Mouse (Mus musculus) kidney, adult 18-20 months (tissue): ENCODE data around the gene Tle6.

Experiments used
- DNase-seq: peaks from one replicate; pipeline ENCODE4 v3.0.0; 2021

The Tle6 gene

GRCm38 (mm10) chr10:81588739-81589138 is 12.1 kb downstream of the Tle6 start:
- no peak for DNase-seq

GRCm38 (mm10) chr10:81583347-81583746 is 17.5 kb downstream of the Tle6 start:
- no peak for DNase-seq

DNA sequence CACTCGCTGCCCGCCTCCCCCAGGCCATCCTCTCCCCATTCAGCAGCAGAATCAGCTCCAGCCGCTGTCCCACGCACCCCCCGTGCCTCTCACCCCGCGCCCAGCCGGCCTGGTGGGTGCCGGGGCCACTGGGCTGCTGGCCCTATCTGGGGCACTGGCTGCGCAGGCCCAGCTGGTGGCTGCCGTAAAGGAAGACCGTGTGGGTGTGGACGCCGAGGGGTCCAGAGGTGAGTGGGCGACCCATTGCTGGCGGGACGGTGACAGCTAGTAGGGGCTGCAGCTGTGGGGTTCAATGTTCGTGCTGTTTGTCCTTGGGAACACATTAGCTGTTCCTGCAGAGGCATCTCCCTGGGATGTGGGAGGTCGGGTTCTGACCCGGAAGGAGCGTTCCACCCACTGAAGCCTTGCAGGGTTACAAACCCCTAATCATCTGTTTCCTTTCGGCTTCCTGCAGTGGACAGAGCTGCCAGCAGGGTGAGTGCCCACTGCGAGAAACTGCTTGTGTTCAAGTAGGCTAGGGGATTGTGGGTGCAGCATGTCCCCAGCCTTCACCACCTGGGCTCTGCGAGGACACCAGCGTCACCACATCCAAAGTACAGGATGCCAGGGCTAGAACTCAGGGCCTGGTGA is 20.3 kb downstream of the Tle6 start:
- DNase-seq, result no peak

DNA sequence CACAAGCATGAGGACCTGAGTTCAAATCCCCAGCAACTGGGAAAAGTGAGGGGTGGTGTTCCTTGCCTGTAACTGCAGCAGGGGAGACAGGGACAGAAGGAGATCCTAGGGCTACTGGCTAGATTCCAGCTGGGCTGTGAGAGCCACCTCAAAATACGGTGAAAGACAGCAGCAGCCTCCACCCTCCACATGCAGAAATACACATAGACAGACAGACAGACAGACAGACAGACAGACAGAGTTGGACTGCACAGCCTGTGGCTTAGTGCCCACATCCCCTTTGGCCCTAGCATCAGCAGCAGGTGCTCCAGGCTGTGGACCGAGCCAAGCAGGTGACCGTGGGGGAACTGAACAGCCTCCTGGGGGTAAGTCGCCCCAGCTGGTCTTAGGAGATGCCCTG is 20.9 kb downstream of the Tle6 start:
- DNase-seq, result no peak

DNA sequence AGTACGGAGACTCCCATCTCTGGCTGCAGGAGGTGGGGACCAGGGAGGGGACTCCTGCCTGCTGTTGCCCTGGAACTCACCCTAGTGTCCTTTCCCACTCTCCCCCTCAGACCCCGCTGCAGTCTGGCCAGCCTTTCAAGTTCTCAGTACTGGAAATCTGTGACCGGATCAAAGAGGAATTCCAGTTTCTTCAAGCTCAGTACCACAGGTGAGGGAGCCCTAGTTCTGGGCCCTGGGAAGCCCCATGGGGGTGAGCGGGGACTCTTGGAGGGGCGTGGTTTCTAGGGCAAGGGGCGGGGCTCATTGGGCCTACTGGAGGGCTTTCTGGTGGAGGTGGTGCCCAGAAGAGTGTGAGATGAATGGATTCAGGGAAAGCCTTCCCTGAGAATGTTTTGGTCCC is 25.2 kb downstream of the Tle6 start:
- DNase-seq, result peak; percentile 53

GRCm38 (mm10) chr10:81575208-81575631 is 25.7 kb downstream of the Tle6 start:
- DNase-seq, result peak; percentile 65

DNA sequence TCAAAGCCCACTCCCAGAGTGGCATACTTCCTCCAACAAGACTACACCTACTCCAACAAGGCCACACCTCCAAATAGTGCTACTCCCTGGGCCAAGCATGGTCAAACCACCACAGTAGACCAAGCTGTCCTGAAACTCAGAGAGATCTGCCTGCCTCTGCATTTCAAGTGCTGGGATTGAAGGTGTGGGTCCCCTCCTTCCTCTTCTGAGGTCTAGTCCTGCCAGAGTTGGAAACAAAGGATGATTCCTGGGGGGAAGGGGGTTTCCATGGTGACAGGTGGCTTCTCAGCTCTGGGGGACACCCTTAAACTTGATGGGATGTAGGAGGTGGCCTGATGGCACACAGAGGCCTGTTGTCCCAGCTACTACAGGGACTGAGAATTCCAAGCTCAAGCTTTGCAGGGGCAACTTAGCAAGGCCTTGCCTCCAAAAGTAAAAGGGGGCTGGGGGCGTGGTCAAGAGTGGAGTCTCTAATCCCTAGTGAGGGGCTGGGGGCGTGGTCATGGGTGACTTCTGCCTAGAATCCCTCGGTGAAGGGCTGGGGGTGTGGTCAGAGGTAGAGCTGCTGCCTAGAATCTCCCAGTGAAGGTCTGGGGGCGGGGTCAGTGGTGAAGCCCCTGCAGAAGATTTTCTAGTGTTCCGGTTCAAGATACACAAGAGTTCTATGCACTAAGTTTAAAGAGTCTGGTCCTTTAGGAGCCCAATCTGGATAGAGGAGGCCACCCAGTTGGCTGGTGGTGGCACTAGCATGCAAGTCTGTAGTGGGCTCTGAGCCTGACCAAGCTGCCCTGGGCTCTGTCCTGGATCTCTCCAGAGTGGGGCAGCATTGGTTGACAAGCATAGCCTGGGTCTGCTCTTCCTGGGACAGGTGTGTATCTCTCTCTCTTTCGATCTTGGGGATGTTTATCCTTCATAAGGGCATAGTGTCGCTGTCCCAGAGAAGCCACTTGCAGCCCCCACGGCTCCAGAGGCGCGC is 26.5 kb downstream of the Tle6 start, which contains the start of gene Tle2:
Tle2 (plus strand) TSS at position 481 of the 976 bp plus-strand sequence.
- no peak for DNase-seq

GRCm38 (mm10) chr10:81572975-81573374 is 27.9 kb downstream of the Tle6 start:
- no peak for DNase-seq

GRCm38 (mm10) chr10:81572133-81572671 is 28.7 kb downstream of the Tle6 start:
- peak; percentile 55 for DNase-seq

GRCm38 (mm10) chr10:81571501-81571876 is 29.4 kb downstream of the Tle6 start:
- DNase-seq, result peak; percentile 98

GRCm38 (mm10) chr10:81570831-81571500 is 29.9 kb downstream of the Tle6 start:
- DNase-seq, result peak; percentile 96

DNA sequence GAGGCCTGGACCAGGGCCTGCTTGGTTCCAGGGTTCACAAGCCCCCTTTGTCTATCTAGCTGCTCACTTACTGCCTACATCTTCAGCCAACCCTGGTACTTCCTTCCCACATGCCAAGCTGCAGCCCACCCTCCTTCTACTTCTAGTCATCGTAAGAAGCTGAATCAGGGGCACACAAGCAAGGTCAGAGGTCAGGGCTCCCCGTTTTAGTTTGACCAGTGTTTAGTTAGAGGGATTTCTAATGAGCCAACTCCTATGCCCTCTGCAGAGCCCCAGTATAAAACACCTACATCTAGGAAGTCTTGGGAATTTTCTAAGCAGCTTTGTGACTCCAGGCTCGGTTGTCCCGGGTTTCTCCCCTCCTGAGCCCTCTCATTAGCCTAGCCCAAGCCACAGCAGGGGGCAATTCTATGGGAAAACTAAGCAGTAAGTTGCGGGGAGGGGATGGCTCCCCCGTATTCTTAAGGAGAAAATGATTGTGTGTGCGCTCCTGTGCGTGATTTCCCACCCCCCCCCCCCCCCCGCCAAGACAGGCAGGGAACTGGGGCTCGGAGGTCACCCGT is 30.6 kb downstream of the Tle6 start:
- no peak for DNase-seq

DNA sequence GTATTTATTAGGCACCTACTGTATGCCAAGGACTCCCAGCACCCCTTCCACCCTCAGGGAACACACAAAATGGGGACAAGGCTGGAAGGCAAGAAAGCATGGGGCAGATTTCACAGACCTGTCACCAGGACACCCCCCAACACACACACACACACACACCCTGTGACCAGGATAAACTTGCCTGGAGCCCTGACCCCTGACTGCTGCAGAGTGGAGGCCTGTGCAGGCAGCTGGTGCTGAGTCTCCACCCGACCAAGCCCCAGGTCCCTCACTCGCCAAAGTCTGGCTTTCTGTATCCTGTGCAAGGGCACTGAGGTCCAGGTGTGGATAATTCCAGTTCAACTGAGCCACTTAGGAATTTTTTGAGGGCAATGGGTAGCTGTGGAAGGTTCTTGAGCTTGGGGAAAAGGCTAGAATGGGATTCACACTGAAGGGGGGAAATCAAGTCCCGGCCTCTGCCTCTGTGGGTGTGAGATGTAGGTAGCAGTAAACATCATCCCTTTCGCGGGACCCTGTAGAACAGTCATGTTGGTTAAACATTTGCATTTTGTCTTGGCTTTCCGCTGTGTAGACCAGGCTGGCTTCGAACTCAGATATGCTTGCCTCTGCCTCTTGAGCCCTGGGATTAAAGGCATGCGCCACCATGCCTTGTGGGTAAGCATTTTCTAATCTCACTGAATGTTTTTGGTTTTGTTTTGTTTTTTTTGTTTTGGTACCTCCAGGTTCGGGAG is 31.2 kb downstream of the Tle6 start:
- DNase-seq, result no peak

DNA sequence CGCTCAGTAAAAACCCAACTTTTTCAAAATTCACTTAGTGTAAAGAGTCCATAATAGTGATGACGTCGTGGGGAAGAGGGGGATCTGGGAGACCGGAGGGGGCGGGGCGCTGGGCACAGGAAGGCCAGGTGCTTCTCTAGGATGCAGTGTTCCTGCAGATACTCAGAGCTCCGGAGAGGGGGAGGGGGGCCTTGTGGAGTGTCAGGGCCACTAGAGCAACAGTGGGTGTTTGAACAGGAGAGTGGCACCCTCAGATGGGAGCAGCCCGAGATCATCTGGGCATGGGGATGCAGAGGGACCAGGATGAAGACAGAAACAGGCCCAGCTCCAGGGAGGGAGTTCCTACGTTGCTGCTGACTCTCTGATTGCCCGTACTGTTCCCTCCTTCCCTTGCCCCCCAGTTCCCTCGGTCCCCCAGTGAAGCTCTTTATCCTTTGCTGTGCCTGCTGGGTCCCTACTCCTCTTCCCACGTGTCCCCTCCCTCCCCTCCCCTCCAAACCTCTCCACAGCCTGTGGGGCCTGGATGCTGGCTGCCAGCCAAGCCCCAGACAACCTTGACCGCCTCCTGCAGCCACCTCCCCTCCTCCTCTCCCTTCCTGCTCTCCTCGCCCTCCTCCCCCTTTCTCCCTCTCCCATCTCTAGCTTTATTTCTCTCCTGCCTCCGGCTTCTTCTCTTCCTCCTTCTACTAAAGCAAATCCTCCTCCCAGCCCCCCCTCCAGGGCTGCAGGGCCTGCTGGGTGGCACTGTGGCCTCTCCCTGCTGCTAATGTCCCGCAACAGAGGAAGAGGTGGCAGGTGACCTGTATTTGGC is 32.3 kb downstream of the Tle6 start:
- DNase-seq, result peak; percentile 66

- no peak for DNase-seq
These were observed 35.3 kb downstream of the Tle6 start for GRCm38 (mm10) chr10:81565257-81566228.

GRCm38 (mm10) chr10:81564734-81565133 is 36.1 kb downstream of the Tle6 start:
- DNase-seq, result peak; percentile 72

GRCm38 (mm10) chr10:81564216-81564615 is 36.7 kb downstream of the Tle6 start:
- peak; percentile 72 for DNase-seq

- no peak for DNase-seq
These were observed 37.4 kb downstream of the Tle6 start for GRCm38 (mm10) chr10:81563481-81563880.

DNA sequence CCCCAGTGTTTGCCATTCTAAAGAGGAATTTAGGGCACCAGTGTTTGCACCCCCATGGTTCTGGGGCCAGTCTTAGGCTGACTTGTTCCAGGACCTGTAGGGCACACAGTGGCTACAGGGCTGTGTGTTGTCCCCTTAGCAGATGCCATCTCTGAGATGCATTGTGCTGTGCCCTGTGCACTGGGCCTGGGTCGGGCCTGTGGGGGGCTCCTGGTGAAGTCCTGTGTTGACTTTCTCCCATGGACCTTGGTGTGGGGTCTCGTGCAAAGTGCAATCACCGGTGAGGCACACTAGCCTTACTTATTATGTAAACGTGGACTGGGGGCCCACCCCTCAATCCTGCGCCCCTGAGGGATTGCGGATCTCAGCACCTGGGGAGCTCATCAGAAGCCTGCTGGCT is 38.5 kb downstream of the Tle6 start:
- no peak for DNase-seq
